In genomic region chr8:85123691-85124090, GRCm38 (mm10) we compare ENCODE assay signal across 28 mouse cellular contexts. TPM values are rescaled to one million over a fixed set of nuclear protein-coding genes. Genes with fewer than 3 reads are reported as not detected.
DNase-seq lines count a peak whose midpoint lies in the region; ATAC-seq lines count a peak whose summit lies in the region.
"Had no signal": no experiment of that assay in that cellular context is flagged by ENCODE, and none has a peak within 500 bp of the region (broad histone marks: within the 10 kb centered on the region; RNA-seq: fewer than 3 reads in every experiment).

No protein-coding gene starts in this region.

- WGBS in heart, embryonic 10.5 days, result 85% methylated on average over 8 of the region's 8 CpGs
- WGBS in heart, embryonic 11.5 days (ENCODE audit: insufficient replicate concordance), result 85% methylated on average over 8 of the region's 8 CpGs
- 93% methylated on average over 8 of the region's 8 CpGs for WGBS in midbrain, embryonic 11.5 days
- WGBS in midbrain, embryonic 10.5 days, result 92% methylated on average over 8 of the region's 8 CpGs

- no peak overlapping the region for H3K4me3 ChIP-seq in heart, embryonic 10.5 days
- H3K4me3 ChIP-seq in heart, embryonic 11.5 days (ENCODE audit: low read depth, low read length), result no peak overlapping the region
- H3K4me3 ChIP-seq in midbrain, embryonic 11.5 days (ENCODE audit: low read depth, low read length), result no peak overlapping the region
- H3K4me3 ChIP-seq in midbrain, embryonic 10.5 days, result no peak overlapping the region
- H3K4me3 ChIP-seq: embryonic facial prominence, embryonic 10.5 days; embryonic facial prominence, embryonic 12.5 days; forebrain, embryonic 13.5 days; forebrain, embryonic 15.5 days had no signal

- no peaks in the 10 kb centered on the region for H3K27me3 ChIP-seq in heart, embryonic 10.5 days (ENCODE audit: insufficient read depth, poor library complexity, severe bottlenecking)
- H3K27me3 ChIP-seq in heart, embryonic 11.5 days (ENCODE audit: control insufficient read depth, insufficient read depth, low read length), result no peaks in the 10 kb centered on the region
- H3K27me3 ChIP-seq in midbrain, embryonic 11.5 days (ENCODE audit: control insufficient read depth, insufficient read depth, low read length), result no peaks in the 10 kb centered on the region
- peaks cover 3% of the 10 kb centered on the region for H3K27me3 ChIP-seq in midbrain, embryonic 10.5 days (ENCODE audit: low read depth, poor library complexity, severe bottlenecking)
- H3K27me3 ChIP-seq: embryonic facial prominence, embryonic 12.5 days; forebrain, embryonic 13.5 days; forebrain, embryonic 15.5 days had no signal

- no peaks in the 10 kb centered on the region for H3K9me3 ChIP-seq in heart, embryonic 10.5 days
- H3K9me3 ChIP-seq in heart, embryonic 11.5 days (replicated peaks; ENCODE audit: control insufficient read depth, low read length), result no peaks in the 10 kb centered on the region
- H3K9me3 ChIP-seq in midbrain, embryonic 11.5 days (ENCODE audit: control insufficient read depth, low read length), result no peaks in the 10 kb centered on the region
- no peaks in the 10 kb centered on the region for H3K9me3 ChIP-seq in midbrain, embryonic 10.5 days (replicated peaks)
- H3K9me3 ChIP-seq: embryonic facial prominence, embryonic 10.5 days; embryonic facial prominence, embryonic 12.5 days; forebrain, embryonic 13.5 days; forebrain, embryonic 15.5 days; G1E had no signal

- ATAC-seq in heart, embryonic 11.5 days (replicated peaks; ENCODE audit: insufficient number of reproducible peaks, low FRiP score, low TSS enrichment), result no peak
- no peak for ATAC-seq in midbrain, embryonic 11.5 days (ENCODE audit: low FRiP score)
- ATAC-seq in megakaryocyte progenitor cell, adult 5-6 weeks (replicated peaks; ENCODE audit: poor library complexity), result no peak
- ATAC-seq: activated CD4-positive, CD25-positive, alpha-beta regulatory T cell, adult 4 months; CD4-positive, CD25-positive, alpha-beta regulatory T cell, adult 4 months; forebrain, embryonic 13.5 days; forebrain, embryonic 15.5 days; forebrain, postnatal 0 days; Patski had no signal

- no peaks in the 10 kb centered on the region for H3K4me1 ChIP-seq in heart, embryonic 10.5 days
- H3K4me1 ChIP-seq in heart, embryonic 11.5 days (ENCODE audit: control insufficient read depth, insufficient read depth, low read length), result no peaks in the 10 kb centered on the region
- no peaks in the 10 kb centered on the region for H3K4me1 ChIP-seq in midbrain, embryonic 11.5 days (ENCODE audit: control insufficient read depth, insufficient read depth, low read length)
- peaks cover 9% of the 10 kb centered on the region for H3K4me1 ChIP-seq in midbrain, embryonic 10.5 days
- H3K4me1 ChIP-seq: forebrain, embryonic 15.5 days had no signal

- H3K9ac ChIP-seq in heart, embryonic 11.5 days (ENCODE audit: low read depth, low read length), result no peak overlapping the region
- no peak overlapping the region for H3K9ac ChIP-seq in midbrain, embryonic 11.5 days (ENCODE audit: low read length)
- H3K9ac ChIP-seq: embryonic facial prominence, embryonic 12.5 days; forebrain, embryonic 13.5 days; forebrain, embryonic 15.5 days; forebrain, postnatal 0 days had no signal

- H3K4me2 ChIP-seq in heart, embryonic 11.5 days, result no peak overlapping the region
- no peak overlapping the region for H3K4me2 ChIP-seq in midbrain, embryonic 11.5 days
- H3K4me2 ChIP-seq: embryonic facial prominence, embryonic 12.5 days; forebrain, embryonic 13.5 days; forebrain, embryonic 15.5 days had no signal

- H3K27ac ChIP-seq in heart, embryonic 10.5 days, result no peak overlapping the region
- no peak overlapping the region for H3K27ac ChIP-seq in heart, embryonic 11.5 days (ENCODE audit: low read depth, low read length)
- H3K27ac ChIP-seq in midbrain, embryonic 11.5 days (ENCODE audit: low read depth, low read length), result no peak overlapping the region
- no peak overlapping the region for H3K27ac ChIP-seq in midbrain, embryonic 10.5 days (replicated peaks)
- H3K27ac ChIP-seq: embryonic facial prominence, embryonic 10.5 days; embryonic facial prominence, embryonic 12.5 days; forebrain, embryonic 13.5 days; forebrain, embryonic 15.5 days had no signal

- no peaks in the 10 kb centered on the region for H3K36me3 ChIP-seq in heart, embryonic 10.5 days
- H3K36me3 ChIP-seq in heart, embryonic 11.5 days (ENCODE audit: control insufficient read depth, insufficient read depth, low read length), result no peaks in the 10 kb centered on the region
- H3K36me3 ChIP-seq in midbrain, embryonic 11.5 days (ENCODE audit: control insufficient read depth, insufficient read depth, low read length), result no peaks in the 10 kb centered on the region
- no peaks in the 10 kb centered on the region for H3K36me3 ChIP-seq in midbrain, embryonic 10.5 days
- H3K36me3 ChIP-seq: embryonic facial prominence, embryonic 10.5 days; embryonic facial prominence, embryonic 12.5 days; forebrain, embryonic 15.5 days; G1E had no signal

- DNase-seq in heart, embryonic 10.5 days (ENCODE audit: low spot score), result peak; percentile 73
- peak; percentile 60 for DNase-seq in midbrain, embryonic 11.5 days (ENCODE audit: low spot score, missing footprints)
- DNase-seq in midbrain, embryonic 10.5 days (ENCODE audit: low spot score), result no peak
- DNase-seq: adrenal gland, adult 8-10 months; adrenal gland, postnatal 14 days; adrenal gland, postnatal 36 days; B cell, adult 2 months; cerebellum, adult 11-12 months; cerebellum, adult 2 months; cerebellum, adult 9-10 months; cerebellum, postnatal 10 days; cerebellum, postnatal 25 days; forebrain, postnatal 0 days had no signal

RNA-seq across cellular contexts. Expression of gene Zfp791, which starts 0.8 kb away (rescaled TPM):
- 0.84 and 1.00 TPM in 2 replicates for polyA plus RNA-seq in heart, embryonic 10.5 days (2016; fragmentation: Nextera tagmentation; extraction: Ambion mirVana)
- 0.46 and 0.59 TPM in 2 replicates for polyA plus RNA-seq in heart, embryonic 11.5 days (2014; fragmentation: Nextera tagmentation; extraction: Ambion mirVana)
- polyA plus RNA-seq in midbrain, embryonic 11.5 days (2014; fragmentation: Nextera tagmentation; extraction: Ambion mirVana), result 1.3 and 1.5 TPM in 2 replicates
- 0.81 and 1.5 TPM in 2 replicates for polyA plus RNA-seq in midbrain, embryonic 10.5 days (2016; fragmentation: Nextera tagmentation; extraction: Ambion mirVana)
- not detected in 2 replicates for total RNA-seq in megakaryocyte progenitor cell, adult 5-6 weeks (2015)
- not detected in 2 replicates for total RNA-seq in megakaryocyte progenitor cell, adult 5-6 weeks (2017)
- polyA plus RNA-seq: activated CD4-positive, CD25-positive, alpha-beta regulatory T cell, adult 4 months; CD4-positive, CD25-positive, alpha-beta regulatory T cell, adult 4 months; G1E had no signal

RNA-seq across cellular contexts. Expression of gene Cks1brt, which starts 28.0 kb away (rescaled TPM):
- not detected in 2 replicates for polyA plus RNA-seq in heart, embryonic 10.5 days (2016; fragmentation: Nextera tagmentation; extraction: Ambion mirVana)
- polyA plus RNA-seq in heart, embryonic 11.5 days (2014; fragmentation: Nextera tagmentation; extraction: Ambion mirVana), result not detected in 2 replicates
- polyA plus RNA-seq in midbrain, embryonic 11.5 days (2014; fragmentation: Nextera tagmentation; extraction: Ambion mirVana), result not detected in 2 replicates
- polyA plus RNA-seq in midbrain, embryonic 10.5 days (2016; fragmentation: Nextera tagmentation; extraction: Ambion mirVana), result not detected in 2 replicates
- not detected in 2 replicates for total RNA-seq in megakaryocyte progenitor cell, adult 5-6 weeks (2015)
- 0.08 TPM in 1 of 2 replicates, not detected in the other for total RNA-seq in megakaryocyte progenitor cell, adult 5-6 weeks (2017)
- total RNA-seq: adrenal gland, adult 18-20 months; adrenal gland, adult 8-10 months; adrenal gland, postnatal 14 days; adrenal gland, postnatal 36 days; CH12.LX; forebrain, postnatal 0 days had no signal
- polyA plus RNA-seq: CD4-positive, CD25-positive, alpha-beta regulatory T cell, adult 4 months; cerebellum, adult 2 months; cortical plate, adult 2 months; embryonic facial prominence, embryonic 10.5 days; embryonic facial prominence, embryonic 12.5 days; embryonic facial prominence, embryonic 14.5 days; forebrain, embryonic 11.5 days; forebrain, embryonic 13.5 days; forebrain, embryonic 15.5 days; forebrain, postnatal 0 days; G1E had no signal

RNA-seq across cellular contexts. Expression of gene Man2b1, which starts 40.6 kb away (rescaled TPM):
- 27.2 and 30.7 TPM in 2 replicates for polyA plus RNA-seq in heart, embryonic 10.5 days (2016; fragmentation: Nextera tagmentation; extraction: Ambion mirVana)
- 25.1 and 27.3 TPM in 2 replicates for polyA plus RNA-seq in heart, embryonic 11.5 days (2014; fragmentation: Nextera tagmentation; extraction: Ambion mirVana)
- polyA plus RNA-seq in midbrain, embryonic 11.5 days (2014; fragmentation: Nextera tagmentation; extraction: Ambion mirVana), result 15.7 and 16.9 TPM in 2 replicates
- polyA plus RNA-seq in midbrain, embryonic 10.5 days (2016; fragmentation: Nextera tagmentation; extraction: Ambion mirVana), result 23.5 and 23.7 TPM in 2 replicates
- 86.9 and 95.2 TPM in 2 replicates for total RNA-seq in megakaryocyte progenitor cell, adult 5-6 weeks (2015)
- 60.2 and 69.6 TPM in 2 replicates for total RNA-seq in megakaryocyte progenitor cell, adult 5-6 weeks (2017)

RNA-seq across cellular contexts. Expression of gene Wdr83, which starts 42.6 kb away (rescaled TPM):
- polyA plus RNA-seq in heart, embryonic 10.5 days (2016; fragmentation: Nextera tagmentation; extraction: Ambion mirVana), result 41.2 and 47.9 TPM in 2 replicates
- 36.5 and 43.0 TPM in 2 replicates for polyA plus RNA-seq in heart, embryonic 11.5 days (2014; fragmentation: Nextera tagmentation; extraction: Ambion mirVana)
- 54.3 and 56.1 TPM in 2 replicates for polyA plus RNA-seq in midbrain, embryonic 11.5 days (2014; fragmentation: Nextera tagmentation; extraction: Ambion mirVana)
- 61.2 and 70.6 TPM in 2 replicates for polyA plus RNA-seq in midbrain, embryonic 10.5 days (2016; fragmentation: Nextera tagmentation; extraction: Ambion mirVana)
- 33.1 and 44.3 TPM in 2 replicates for total RNA-seq in megakaryocyte progenitor cell, adult 5-6 weeks (2015)
- total RNA-seq in megakaryocyte progenitor cell, adult 5-6 weeks (2017), result 23.5 and 33.7 TPM in 2 replicates

RNA-seq across cellular contexts. Expression of gene Wdr83os, which starts 43.2 kb away (rescaled TPM):
- 97.0 and 105 TPM in 2 replicates for polyA plus RNA-seq in heart, embryonic 10.5 days (2016; fragmentation: Nextera tagmentation; extraction: Ambion mirVana)
- polyA plus RNA-seq in heart, embryonic 11.5 days (2014; fragmentation: Nextera tagmentation; extraction: Ambion mirVana), result 120 and 124 TPM in 2 replicates
- 120 and 135 TPM in 2 replicates for polyA plus RNA-seq in midbrain, embryonic 11.5 days (2014; fragmentation: Nextera tagmentation; extraction: Ambion mirVana)
- polyA plus RNA-seq in midbrain, embryonic 10.5 days (2016; fragmentation: Nextera tagmentation; extraction: Ambion mirVana), result 133 and 142 TPM in 2 replicates
- 159 and 193 TPM in 2 replicates for total RNA-seq in megakaryocyte progenitor cell, adult 5-6 weeks (2015)
- total RNA-seq in megakaryocyte progenitor cell, adult 5-6 weeks (2017), result 40.3 and 41.4 TPM in 2 replicates
